Mouse (Mus musculus) erythroblast, embryonic 14.5 days (primary cell): ENCODE results near the gene Ctu2.

Source experiments
- GATA1 ChIP-seq: IDR thresholded peaks from 2 replicates; pipeline ENCODE4 v1.6.1; 2012; ENCODE audit warnings: low read length, inconsistent platforms, mixed read lengths
- TAL1 ChIP-seq: IDR thresholded peaks from 3 replicates; pipeline ENCODE4 v1.6.1; 2012; ENCODE audit warnings: low read length, inconsistent platforms, mixed read lengths

DNA sequence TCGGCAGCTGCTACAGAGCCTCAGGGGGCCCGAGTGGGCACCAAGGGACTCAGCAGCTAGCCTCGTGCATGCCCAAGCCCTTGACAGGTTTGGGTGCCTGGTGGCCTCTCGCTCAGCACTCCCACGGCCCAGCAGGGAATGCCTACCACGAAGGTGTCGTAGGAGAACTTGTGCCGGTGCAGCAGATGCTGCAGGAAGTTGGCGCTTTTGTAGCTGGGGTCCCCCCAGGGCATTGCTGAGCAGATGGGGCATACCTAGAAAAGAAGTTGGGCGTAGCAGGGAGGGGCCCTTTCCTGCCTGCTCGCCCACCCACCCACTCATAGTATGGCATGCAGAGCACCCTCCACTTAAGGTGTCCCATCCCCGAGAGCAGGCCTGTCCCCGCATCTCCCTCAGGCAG lies 8.1 kb upstream of the Ctu2 start:
- no peak for TF ChIP-seq TAL1
- TF ChIP-seq GATA1 = no peak
